Mouse (Mus musculus): ENCODE measurements around the gene Arhgef6.

- TF ChIP-seq CTCF (IDR thresholded peaks at IDR 0.05; ENCODE audit: low read depth) (no peak), EP300 (IDR thresholded peaks at IDR 0.05; ENCODE audit: low read depth) (no peak)
These were observed 31.8 kb downstream of the Arhgef6 start for GRCm38 (mm10) chrX:57306747-57307146.
